Mouse (Mus musculus): ENCODE data around the gene Foxn4.

GRCm38 (mm10) chr5:114268646-114269045 is 5.0 kb downstream of the Foxn4 start:
- TF ChIP-seq POLR2A (IDR thresholded peaks at IDR 0.05; ENCODE audit: insufficient read depth, low read depth, low read length): no peak
- no peak for TF ChIP-seq CTCF (IDR thresholded peaks at IDR 0.05)
- no peak for TF ChIP-seq EP300 (IDR thresholded peaks at IDR 0.05; ENCODE audit: insufficient read depth, low read depth, low read length)

All from heart, adult 2 months (tissue).